Mouse (Mus musculus) intestine, embryonic 16.5 days (tissue): ENCODE data around the gene Abat. TPM values are rescaled to one million over a fixed set of nuclear protein-coding genes. Genes with fewer than 3 reads are reported as not detected.

Experiments
- ATAC-seq: fragments of 200-750 bp; cut with Nextera tagmentation; 2 replicates; pipeline ENCODE4 v1.8.0; 2017; ENCODE audit warnings: moderate TSS enrichment, moderate library complexity
- H3K27ac ChIP-seq: fragments of 300-500 bp; sonication (generic); 2 replicates; pipeline ENCODE4 v1.5.1; 2014; ENCODE audit warnings: mild to moderate bottlenecking, low read length
- H3K27me3 ChIP-seq: fragments of 300-500 bp; sonication (generic); replicated peaks from 2 replicates; pipeline ENCODE4 v1.6.1; 2014; ENCODE audit warnings: low read length, control low read depth, mixed read lengths; ENCODE audit not compliant: control insufficient read depth, insufficient read depth
- H3K36me3 ChIP-seq: fragments of 300-500 bp; sonication (generic); 2 replicates; pipeline ENCODE4 v1.6.1; 2014; ENCODE audit warnings: low read length, control low read depth; ENCODE audit not compliant: control insufficient read depth, insufficient read depth
- H3K4me1 ChIP-seq: fragments of 300-500 bp; sonication (generic); 2 replicates; pipeline ENCODE4 v1.6.1; 2014; ENCODE audit warnings: low read length, control low read depth, mixed read lengths; ENCODE audit not compliant: control insufficient read depth, insufficient read depth
- H3K4me2 ChIP-seq: fragments of 300-500 bp; sonication (generic); 2 replicates; pipeline ENCODE4 v1.6.1; 2014; ENCODE audit warnings: low read depth, low read length, control low read depth
- H3K4me3 ChIP-seq: fragments of 300-500 bp; sonication (generic); 2 replicates; pipeline ENCODE4 v1.5.1; 2014; ENCODE audit warnings: mild to moderate bottlenecking, low read length
- H3K9ac ChIP-seq: fragments of 300-500 bp; sonication (generic); 2 replicates; pipeline ENCODE4 v1.6.1; 2014; ENCODE audit warnings: low read depth, low read length
- H3K9me3 ChIP-seq: fragments of 300-500 bp; sonication (generic); 2 replicates; pipeline ENCODE4 v1.6.1; 2016; ENCODE audit warnings: low read length, control low read depth; ENCODE audit not compliant: control insufficient read depth
- WGBS: fragments of 180-500 bp; shearing (Covaris S2); extraction: QIAGEN DNeasy Blood & Tissue Kit; methylation state at CpG from one replicate; pipeline ENCODE4 v1.1.7; 2014; 5-methylcytosine and 5-hydroxymethylcytosine counted together
- polyA plus RNA-seq: library from polyadenylated mRNA; unstranded; fragments of >200 nt; fragmentation: Nextera tagmentation; extraction: Ambion mirVana; gene quantifications from 2 replicates; pipeline ENCODE4 v1.2.1, GENCODE M21; 2015

Gene Abat
- polyA plus RNA-seq, 1 experiment from 2014 or later, result 80.0 TPM

DNA sequence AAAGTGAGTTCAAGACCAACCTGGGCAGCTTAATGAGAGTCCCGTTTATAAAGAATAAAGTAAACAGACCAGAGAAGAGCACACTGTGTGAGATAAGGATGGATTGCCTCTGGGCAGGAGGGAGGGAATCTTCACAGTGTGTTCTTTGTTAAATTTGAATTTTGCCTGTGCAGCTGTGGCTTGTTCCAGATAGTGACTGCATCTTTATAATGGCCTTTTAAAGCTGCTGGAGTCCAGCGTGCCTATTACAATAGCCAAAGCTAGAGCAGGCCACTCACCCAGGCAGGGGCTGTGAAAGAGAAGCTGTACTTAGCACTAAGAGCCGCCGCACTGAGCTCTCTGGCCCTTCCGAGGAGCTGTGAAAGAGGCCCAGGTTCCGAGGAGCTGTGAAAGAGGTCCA is 132.3 kb downstream of the Abat start:
- H3K27me3 ChIP-seq, result no peaks in the 10 kb centered on the region
- WGBS, result 78% methylated on average over 6 of the region's 6 CpGs
- ATAC-seq, result no peak

DNA sequence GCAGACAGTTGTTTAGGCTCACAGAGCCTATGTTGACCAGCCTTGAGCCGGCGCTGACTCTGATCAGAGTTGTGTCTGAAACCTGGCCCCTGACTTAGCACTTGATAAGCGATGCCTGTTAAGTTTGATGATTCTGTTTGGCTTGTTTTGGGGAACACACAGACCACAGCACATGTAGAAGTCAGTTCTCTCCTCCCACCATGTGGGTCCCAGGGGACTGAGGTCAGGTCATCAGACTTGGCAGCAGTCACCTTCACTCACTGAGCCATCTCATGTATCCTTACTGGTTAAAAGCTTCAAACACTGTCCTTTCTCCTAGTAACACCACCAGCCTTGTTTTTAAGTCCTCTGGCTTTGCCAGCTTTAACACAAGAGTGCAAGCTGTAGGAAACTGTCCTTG is 136.8 kb downstream of the Abat start:
- no peaks in the 10 kb centered on the region for H3K4me1 ChIP-seq
- H3K9me3 ChIP-seq, result no peaks in the 10 kb centered on the region
- H3K27me3 ChIP-seq, result no peaks in the 10 kb centered on the region
- H3K4me2 ChIP-seq, result no peak overlapping the region
- H3K9ac ChIP-seq, result no peak overlapping the region
- H3K27ac ChIP-seq, result no peak overlapping the region
- WGBS, result 93% methylated on average over 3 of the region's 3 CpGs
- no peak for ATAC-seq
- no peak overlapping the region for H3K4me3 ChIP-seq
- H3K36me3 ChIP-seq, result peaks cover 11% of the 10 kb centered on the region

More for the DNA sequence above, 132.3 kb downstream of the Abat start:
- Histone ChIP-seq H3K4me2 (no peak overlapping the region), H3K27ac (no peak overlapping the region), H3K4me1 (0 out of 2 replicates have a peak, but pooled peaks cover under 1% of the 10 kb centered on the region), H3K9me3 (no peaks in the 10 kb centered on the region), H3K36me3 (peaks cover 9% of the 10 kb centered on the region; the same call in 1 of the 2 replicates), H3K4me3 (no peak overlapping the region), H3K9ac (no peak overlapping the region)

DNA sequence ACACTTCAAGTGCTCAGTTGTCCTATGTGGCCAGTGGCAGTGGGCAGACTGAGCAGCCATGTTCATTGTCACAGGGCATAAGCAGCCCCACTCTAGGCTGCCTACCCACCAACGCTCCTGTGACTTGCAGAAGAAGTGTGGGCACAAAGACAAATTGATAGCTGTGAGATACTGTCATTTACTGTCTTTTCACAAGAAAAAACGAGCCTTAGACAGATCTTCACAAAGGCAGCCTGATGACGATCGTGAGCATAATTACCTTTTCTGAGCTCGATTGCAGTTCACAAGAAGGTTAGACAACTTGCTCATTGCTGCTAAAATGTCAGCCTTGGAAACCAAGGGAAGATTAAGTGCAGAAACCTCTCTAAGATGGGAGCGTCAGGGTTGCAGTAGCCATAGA is 141.9 kb downstream of the Abat start:
- H3K4me1 ChIP-seq, result no peaks in the 10 kb centered on the region
- H3K4me3 ChIP-seq, result no peak overlapping the region
- no peak overlapping the region for H3K27ac ChIP-seq
- no peaks in the 10 kb centered on the region for H3K27me3 ChIP-seq
- H3K9me3 ChIP-seq, result no peaks in the 10 kb centered on the region
- ATAC-seq, result no peak
- peaks cover 13% of the 10 kb centered on the region for H3K36me3 ChIP-seq
- 87% methylated on average over 6 of the region's 6 CpGs for whole genome bisulfite sequencing
- no peak overlapping the region for H3K4me2 ChIP-seq
- H3K9ac ChIP-seq, result no peak overlapping the region

DNA sequence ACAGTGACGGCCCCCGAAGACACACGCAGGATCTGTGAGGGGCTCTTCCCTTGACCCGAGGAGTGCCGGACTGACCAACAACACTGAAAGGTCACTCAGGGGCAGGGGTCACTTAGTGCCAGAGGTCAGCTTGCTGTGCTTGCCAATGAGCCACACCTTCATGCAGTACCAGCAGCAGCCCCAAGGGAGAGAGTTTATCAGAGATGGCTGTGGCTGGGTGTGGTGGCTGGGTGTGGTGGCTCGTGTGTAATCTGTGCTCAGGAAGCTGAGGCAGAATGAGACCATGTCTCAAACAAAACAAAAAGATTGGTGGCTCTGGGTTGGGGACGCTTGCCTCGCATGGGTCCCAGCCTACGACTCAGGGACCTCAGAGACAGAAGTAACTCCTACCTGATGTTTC is 142.4 kb downstream of the Abat start:
- H3K27ac ChIP-seq, result no peak overlapping the region
- no peaks in the 10 kb centered on the region for H3K9me3 ChIP-seq
- H3K27me3 ChIP-seq, result no peaks in the 10 kb centered on the region
- no peak for ATAC-seq
- no peak overlapping the region for H3K4me2 ChIP-seq
- H3K4me1 ChIP-seq, result 0 out of 2 replicates have a peak, but pooled peaks cover 3% of the 10 kb centered on the region
- H3K36me3 ChIP-seq, result peaks cover 13% of the 10 kb centered on the region
- no peak overlapping the region for H3K4me3 ChIP-seq
- 81% methylated on average over 9 of the region's 9 CpGs for WGBS
- H3K9ac ChIP-seq, result no peak overlapping the region

DNA sequence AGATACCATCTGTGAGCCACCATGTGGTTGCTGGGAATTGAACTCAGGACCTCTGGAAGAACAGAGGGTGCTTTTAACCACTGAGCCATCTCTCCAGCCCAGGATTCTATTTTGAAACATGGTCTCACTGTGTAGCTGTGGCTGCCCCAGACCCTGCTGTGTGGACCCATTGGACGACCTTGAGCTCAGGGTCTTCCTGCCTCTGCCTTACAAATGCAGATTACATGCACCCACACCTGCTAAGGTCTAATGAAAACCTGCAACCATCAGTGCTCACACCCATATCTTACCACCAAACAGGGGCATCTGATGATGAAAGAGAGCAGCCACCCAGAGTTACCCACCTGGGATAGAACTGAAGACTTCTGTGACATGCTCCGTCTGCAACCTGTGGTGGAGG is 143.0 kb downstream of the Abat start:
- Histone ChIP-seq H3K27me3 (no peaks in the 10 kb centered on the region), H3K4me2 (no peak overlapping the region), H3K9me3 (no peaks in the 10 kb centered on the region), H3K27ac (no peak overlapping the region), H3K4me1 (0 out of 2 replicates have a peak, but pooled peaks cover 3% of the 10 kb centered on the region), H3K36me3 (peaks cover 9% of the 10 kb centered on the region), H3K4me3 (no peak overlapping the region), H3K9ac (no peak overlapping the region)
- no peak for ATAC-seq
- 88% methylated on average over 2 of the region's 2 CpGs for WGBS

DNA sequence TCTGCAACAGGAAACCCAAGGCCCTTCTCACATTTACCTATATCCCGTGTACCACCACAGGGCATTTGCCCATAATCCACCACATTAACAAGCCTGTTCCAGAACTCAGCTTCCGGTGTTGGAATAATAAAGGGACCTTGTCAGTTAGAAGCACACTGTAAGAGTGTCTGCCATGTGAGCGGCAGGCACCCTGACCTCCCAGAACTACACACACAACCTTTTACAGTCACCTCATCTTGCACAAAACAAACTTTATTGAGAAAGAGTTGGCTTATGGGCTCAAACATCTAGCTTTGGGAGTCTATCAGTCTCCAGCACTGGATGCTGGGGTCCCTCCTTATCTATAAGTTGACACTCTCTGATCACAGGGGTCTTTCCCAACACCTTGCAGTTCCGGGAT is 145.1 kb downstream of the Abat start:
- H3K27me3 ChIP-seq, result no peaks in the 10 kb centered on the region
- H3K9ac ChIP-seq, result no peak overlapping the region
- peaks cover 9% of the 10 kb centered on the region for H3K36me3 ChIP-seq
- no peaks in the 10 kb centered on the region for H3K9me3 ChIP-seq
- H3K27ac ChIP-seq, result no peak overlapping the region
- no peak overlapping the region for H3K4me3 ChIP-seq
- H3K4me1 ChIP-seq, result 0 out of 2 replicates have a peak, but pooled peaks cover 3% of the 10 kb centered on the region
- WGBS, result 87% methylated on average over 4 of the region's 4 CpGs
- H3K4me2 ChIP-seq, result no peak overlapping the region
- ATAC-seq, result no peak

DNA sequence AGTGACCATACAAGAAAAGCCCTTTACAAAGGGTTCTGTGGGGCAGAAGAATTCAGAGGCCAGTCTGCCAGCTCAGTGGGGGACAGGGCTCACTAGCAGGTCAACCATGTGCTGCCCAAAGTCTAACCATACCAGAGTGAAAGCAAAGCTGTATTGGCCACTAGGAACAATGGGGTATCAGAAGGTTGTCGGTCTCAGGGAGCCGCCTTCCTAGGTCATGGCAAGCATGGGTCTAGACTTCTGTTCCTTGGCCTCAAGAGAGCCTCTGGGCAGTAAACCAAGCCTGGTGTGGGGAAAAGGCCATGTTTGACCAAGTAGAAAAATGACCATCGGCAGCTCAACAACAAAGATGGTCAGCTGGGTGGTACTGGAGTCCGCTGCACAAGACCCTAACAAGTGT is 145.5 kb downstream of the Abat start:
- H3K36me3 ChIP-seq, result peaks cover 6% of the 10 kb centered on the region
- no peaks in the 10 kb centered on the region for H3K27me3 ChIP-seq
- no peak overlapping the region for H3K27ac ChIP-seq
- H3K9me3 ChIP-seq, result no peaks in the 10 kb centered on the region
- 0 out of 2 replicates have a peak, but pooled peaks cover 3% of the 10 kb centered on the region for H3K4me1 ChIP-seq
- H3K9ac ChIP-seq, result no peak overlapping the region
- H3K4me2 ChIP-seq, result no peak overlapping the region
- no peak for ATAC-seq
- 90% methylated on average over 4 of the region's 4 CpGs for WGBS
- no peak overlapping the region for H3K4me3 ChIP-seq

DNA sequence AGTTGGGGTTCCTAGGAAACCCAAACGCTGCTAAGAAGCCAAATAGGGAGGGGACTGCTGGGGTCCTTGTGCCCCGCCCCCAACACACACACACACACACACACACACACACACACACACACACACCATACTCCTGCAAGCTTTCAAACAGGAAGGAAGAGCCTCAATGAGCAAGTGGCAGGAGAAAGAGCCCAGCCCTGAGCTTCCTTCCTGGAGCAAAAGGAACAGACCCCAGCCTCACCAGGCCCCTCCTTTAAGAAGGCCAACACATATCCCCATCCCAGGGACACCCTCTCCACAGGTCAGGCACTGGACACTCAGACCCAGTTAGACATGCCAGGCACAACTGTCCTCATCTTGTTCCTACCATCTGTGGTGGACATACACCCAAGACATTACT is 149.8 kb downstream of the Abat start:
- 79% methylated on average over 2 of the region's 2 CpGs for WGBS

DNA sequence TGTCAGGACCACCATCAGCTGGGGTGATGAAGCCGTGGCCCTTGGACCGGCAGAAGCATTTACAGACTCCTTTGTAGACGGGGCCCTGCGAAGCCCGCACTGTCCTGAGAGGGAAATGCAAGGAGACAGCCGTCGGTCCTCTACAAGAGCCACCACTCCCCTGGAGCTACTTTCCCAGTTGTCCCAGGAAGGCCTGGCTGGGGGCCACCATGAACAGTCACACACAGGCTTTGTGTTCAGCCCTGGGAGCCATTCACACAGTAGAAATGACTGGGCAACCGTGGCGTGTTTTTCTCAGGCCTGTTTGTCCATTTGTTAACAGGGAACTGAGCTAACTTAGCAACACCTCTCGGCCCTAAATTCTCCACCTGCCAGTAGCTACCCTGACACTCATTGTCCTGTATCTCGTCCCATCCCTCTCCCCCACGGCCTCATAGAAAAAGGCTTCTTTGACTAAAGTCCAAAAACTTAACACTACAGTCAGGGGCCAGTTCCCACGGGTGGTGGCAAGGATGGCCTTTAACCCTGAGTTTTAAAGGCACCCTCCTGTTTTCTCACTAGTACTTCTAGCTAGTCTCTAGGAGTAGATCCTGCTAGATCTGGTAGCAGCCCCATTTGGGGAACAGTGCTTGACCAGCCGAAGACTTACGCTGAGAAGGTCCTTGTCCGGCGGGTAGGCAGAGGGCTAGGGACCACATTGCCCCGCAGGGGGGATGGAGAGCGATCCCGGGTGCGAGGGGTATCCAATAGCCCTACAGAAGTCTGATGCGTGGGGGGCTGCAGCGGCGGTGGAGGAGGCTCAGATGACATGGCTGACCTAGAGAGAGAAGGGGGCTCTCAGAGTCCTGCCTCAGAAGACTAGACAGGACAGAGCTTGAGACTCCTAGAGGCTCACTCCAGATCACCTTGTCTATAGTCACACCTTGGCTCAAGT is 150.6 kb downstream of the Abat start:
- peaks cover 3% of the 10 kb centered on the region for H3K36me3 ChIP-seq
- ATAC-seq, result no peak
- H3K27ac ChIP-seq, result no peak overlapping the region
- H3K4me2 ChIP-seq, result no peak overlapping the region
- peaks cover 30% of the 10 kb centered on the region for H3K4me1 ChIP-seq
- H3K27me3 ChIP-seq, result no peaks in the 10 kb centered on the region
- 82% methylated on average over 24 of the region's 24 CpGs for WGBS
- no peaks in the 10 kb centered on the region for H3K9me3 ChIP-seq
- no peak overlapping the region for H3K4me3 ChIP-seq
- no peak overlapping the region for H3K9ac ChIP-seq

More for the DNA sequence above, 149.8 kb downstream of the Abat start:
- Histone ChIP-seq H3K4me1 (peaks cover 23% of the 10 kb centered on the region), H3K4me3 (no peak overlapping the region), H3K4me2 (no peak overlapping the region), H3K27ac (no peak overlapping the region), H3K9me3 (no peaks in the 10 kb centered on the region), H3K36me3 (peaks cover 3% of the 10 kb centered on the region), H3K9ac (no peak overlapping the region), H3K27me3 (no peaks in the 10 kb centered on the region)
- ATAC-seq, result no peak
